Mouse (Mus musculus): ENCODE measurements around the gene Tmed10. TPM values are rescaled to one million over a fixed set of nuclear protein-coding genes. Genes with fewer than 3 reads are reported as not detected.

The Tmed10 gene
- polyA plus RNA-seq, 1 experiment from 2014 or later = 271 TPM

GRCm38 (mm10) chr12:85337567-85338311, 36.9 kb downstream of the Tmed10 start:
- peaks cover 19% of the 10 kb centered on the region for H3K4me1 ChIP-seq (replicated peaks; ENCODE audit: control insufficient read depth, insufficient read depth, low read length)
- H3K36me3 ChIP-seq (ENCODE audit: control insufficient read depth, insufficient read depth, low read length) = peaks cover 18% of the 10 kb centered on the region
- no peaks in the 10 kb centered on the region for H3K27me3 ChIP-seq (replicated peaks; ENCODE audit: control insufficient read depth, insufficient read depth, low read length)
- peak overlapping the region; percentile 83 for H3K4me2 ChIP-seq
- no peaks in the 10 kb centered on the region for H3K9me3 ChIP-seq (ENCODE audit: control insufficient read depth, low read length)
- DNase-seq (ENCODE audit: low spot score) (no peak), ATAC-seq (replicated peaks; ENCODE audit: low FRiP score) (peak; percentile 61)
- no peak overlapping the region for H3K9ac ChIP-seq (ENCODE audit: low read depth, low read length)
- WGBS = 64% methylated on average over 6 of the region's 6 CpGs
- peak overlapping the region; percentile 88 for H3K4me3 ChIP-seq (ENCODE audit: low read depth, low read length)
- no peak overlapping the region for H3K27ac ChIP-seq (ENCODE audit: low read depth, low read length)

- Histone ChIP-seq H3K9ac (ENCODE audit: low read depth, low read length) (no peak overlapping the region), H3K4me3 (ENCODE audit: low read depth, low read length) (no peak overlapping the region), H3K9me3 (ENCODE audit: control insufficient read depth, low read length) (no peaks in the 10 kb centered on the region), H3K4me2 (no peak overlapping the region), H3K27ac (ENCODE audit: low read depth, low read length) (no peak overlapping the region), H3K4me1 (replicated peaks; ENCODE audit: control insufficient read depth, insufficient read depth, low read length) (no peaks in the 10 kb centered on the region), H3K27me3 (replicated peaks; ENCODE audit: control insufficient read depth, insufficient read depth, low read length) (no peaks in the 10 kb centered on the region), H3K36me3 (ENCODE audit: control insufficient read depth, insufficient read depth, low read length) (peaks cover 40% of the 10 kb centered on the region)
- no peak for ATAC-seq (replicated peaks; ENCODE audit: low FRiP score)
- no peak for DNase-seq (ENCODE audit: low spot score)
- WGBS = 86% methylated on average over 7 of the region's 7 CpGs
These were observed 44.5 kb downstream of the Tmed10 start for GRCm38 (mm10) chr12:85330153-85330552.

- Histone ChIP-seq H3K4me3 (ENCODE audit: low read depth, low read length) (no peak overlapping the region), H3K9me3 (ENCODE audit: control insufficient read depth, low read length) (no peaks in the 10 kb centered on the region), H3K27me3 (replicated peaks; ENCODE audit: control insufficient read depth, insufficient read depth, low read length) (no peaks in the 10 kb centered on the region), H3K9ac (ENCODE audit: low read depth, low read length) (no peak overlapping the region), H3K4me1 (replicated peaks; ENCODE audit: control insufficient read depth, insufficient read depth, low read length) (no peaks in the 10 kb centered on the region; the same call in 1 of the 2 replicates), H3K27ac (ENCODE audit: low read depth, low read length) (no peak overlapping the region), H3K36me3 (ENCODE audit: control insufficient read depth, insufficient read depth, low read length) (peaks cover 58% of the 10 kb centered on the region), H3K4me2 (no peak overlapping the region)
- ATAC-seq (replicated peaks; ENCODE audit: low FRiP score) (no peak), DNase-seq (ENCODE audit: low spot score) (no peak)
- 78% methylated on average over 3 of the region's 3 CpGs for WGBS
These were observed 66.0 kb downstream of the Tmed10 start for GRCm38 (mm10) chr12:85308651-85309050.

GRCm38 (mm10) chr12:85305247-85305892, 69.3 kb downstream of the Tmed10 start:
- Histone ChIP-seq H3K4me3 (ENCODE audit: low read depth, low read length) (0 out of 2 replicates have a peak overlapping the region, but pooled peaks have one; percentile 5), H3K9ac (ENCODE audit: low read depth, low read length) (peak overlapping the region; percentile 20), H3K27ac (ENCODE audit: low read depth, low read length) (peak overlapping the region; percentile 3; the same call in 1 of the 2 replicates), H3K9me3 (ENCODE audit: control insufficient read depth, low read length) (no peaks in the 10 kb centered on the region), H3K4me1 (replicated peaks; ENCODE audit: control insufficient read depth, insufficient read depth, low read length) (no peaks in the 10 kb centered on the region; the same call in 1 of the 2 replicates), H3K27me3 (replicated peaks; ENCODE audit: control insufficient read depth, insufficient read depth, low read length) (no peaks in the 10 kb centered on the region), H3K4me2 (peak overlapping the region; percentile 39), H3K36me3 (ENCODE audit: control insufficient read depth, insufficient read depth, low read length) (peaks cover 53% of the 10 kb centered on the region)
- ATAC-seq (replicated peaks; ENCODE audit: low FRiP score) = 0 out of 2 replicates have a peak, but pooled peaks have one; percentile 51
- DNase-seq (ENCODE audit: low spot score) = peak; percentile 70
- 49% methylated on average over 16 of the region's 16 CpGs for WGBS

- no peaks in the 10 kb centered on the region for H3K27me3 ChIP-seq (replicated peaks; ENCODE audit: control insufficient read depth, insufficient read depth, low read length)
- no peak for ATAC-seq (replicated peaks; ENCODE audit: low FRiP score)
- H3K4me2 ChIP-seq = no peak overlapping the region
- H3K27ac ChIP-seq (ENCODE audit: low read depth, low read length) = no peak overlapping the region
- H3K36me3 ChIP-seq (ENCODE audit: control insufficient read depth, insufficient read depth, low read length) = peaks cover 47% of the 10 kb centered on the region
- no peaks in the 10 kb centered on the region; the same call in 1 of the 2 replicates for H3K4me1 ChIP-seq (replicated peaks; ENCODE audit: control insufficient read depth, insufficient read depth, low read length)
- no peaks in the 10 kb centered on the region for H3K9me3 ChIP-seq (ENCODE audit: control insufficient read depth, low read length)
- no peak overlapping the region for H3K9ac ChIP-seq (ENCODE audit: low read depth, low read length)
- DNase-seq (ENCODE audit: low spot score) = no peak
- H3K4me3 ChIP-seq (ENCODE audit: low read depth, low read length) = no peak overlapping the region
- WGBS = 76% methylated on average over 4 of the region's 4 CpGs
These were observed 69.9 kb downstream of the Tmed10 start for GRCm38 (mm10) chr12:85304725-85305124.

GRCm38 (mm10) chr12:85303256-85303655, 71.4 kb downstream of the Tmed10 start:
- peaks cover 38% of the 10 kb centered on the region for H3K36me3 ChIP-seq (ENCODE audit: control insufficient read depth, insufficient read depth, low read length)
- H3K9ac ChIP-seq (ENCODE audit: low read depth, low read length) = no peak overlapping the region
- DNase-seq (ENCODE audit: low spot score) (no peak), ATAC-seq (replicated peaks; ENCODE audit: low FRiP score) (no peak)
- 78% methylated on average over 2 of the region's 2 CpGs for WGBS
- no peaks in the 10 kb centered on the region for H3K27me3 ChIP-seq (replicated peaks; ENCODE audit: control insufficient read depth, insufficient read depth, low read length)
- no peak overlapping the region for H3K4me3 ChIP-seq (ENCODE audit: low read depth, low read length)
- no peak overlapping the region for H3K27ac ChIP-seq (ENCODE audit: low read depth, low read length)
- H3K4me2 ChIP-seq = no peak overlapping the region
- no peaks in the 10 kb centered on the region; the same call in 1 of the 2 replicates for H3K4me1 ChIP-seq (replicated peaks; ENCODE audit: control insufficient read depth, insufficient read depth, low read length)
- no peaks in the 10 kb centered on the region for H3K9me3 ChIP-seq (ENCODE audit: control insufficient read depth, low read length)

GRCm38 (mm10) chr12:85298835-85299180, 75.8 kb downstream of the Tmed10 start:
- Histone ChIP-seq H3K9me3 (ENCODE audit: control insufficient read depth, low read length) (peaks cover 3% of the 10 kb centered on the region; the same call in 1 of the 2 replicates), H3K27me3 (replicated peaks; ENCODE audit: control insufficient read depth, insufficient read depth, low read length) (no peaks in the 10 kb centered on the region), H3K36me3 (ENCODE audit: control insufficient read depth, insufficient read depth, low read length) (peaks cover 21% of the 10 kb centered on the region), H3K4me3 (ENCODE audit: low read depth, low read length) (no peak overlapping the region), H3K4me1 (replicated peaks; ENCODE audit: control insufficient read depth, insufficient read depth, low read length) (no peaks in the 10 kb centered on the region), H3K4me2 (no peak overlapping the region), H3K9ac (ENCODE audit: low read depth, low read length) (no peak overlapping the region), H3K27ac (ENCODE audit: low read depth, low read length) (no peak overlapping the region)
- ATAC-seq (replicated peaks; ENCODE audit: low FRiP score) = no peak
- no peak for DNase-seq (ENCODE audit: low spot score)
- WGBS = 79% methylated on average over 1 of the region's 1 CpGs

GRCm38 (mm10) chr12:85298127-85298834, 76.4 kb downstream of the Tmed10 start:
- peaks cover 3% of the 10 kb centered on the region; the same call in 1 of the 2 replicates for H3K9me3 ChIP-seq (ENCODE audit: control insufficient read depth, low read length)
- H3K4me2 ChIP-seq = no peak overlapping the region
- H3K4me3 ChIP-seq (ENCODE audit: low read depth, low read length) = no peak overlapping the region
- H3K27me3 ChIP-seq (replicated peaks; ENCODE audit: control insufficient read depth, insufficient read depth, low read length) = no peaks in the 10 kb centered on the region
- H3K4me1 ChIP-seq (replicated peaks; ENCODE audit: control insufficient read depth, insufficient read depth, low read length) = no peaks in the 10 kb centered on the region
- ATAC-seq (replicated peaks; ENCODE audit: low FRiP score) (no peak), DNase-seq (ENCODE audit: low spot score) (no peak)
- peaks cover 18% of the 10 kb centered on the region for H3K36me3 ChIP-seq (ENCODE audit: control insufficient read depth, insufficient read depth, low read length)
- WGBS = 78% methylated on average over 11 of the region's 11 CpGs
- H3K27ac ChIP-seq (ENCODE audit: low read depth, low read length) = no peak overlapping the region
- no peak overlapping the region for H3K9ac ChIP-seq (ENCODE audit: low read depth, low read length)
